Mouse (Mus musculus) adrenal gland, adult (tissue): ENCODE results near the gene Myo3b.

Source experiments
- DNase-seq, 2 experiments: peaks; one replicate each; pipeline ENCODE4 v3.0.0; 2022 to 2023; ENCODE audit warnings: low spot score in 1 of 2; ENCODE audit not compliant: inconsistent age in 2 of 2

Myo3b gene

GRCm38 (mm10) chr2:70261703-70262564 lies 223.0 kb downstream of the Myo3b start:
- DNase-seq: no peak

GRCm38 (mm10) chr2:70262565-70263082 lies 223.7 kb downstream of the Myo3b start:
- peak in 1 of 2 experiments; percentile 26 for DNase-seq

GRCm38 (mm10) chr2:70278425-70279277 lies 239.7 kb downstream of the Myo3b start:
- DNase-seq: peak; percentile 53 to 81

- no peak for DNase-seq
Measured at GRCm38 (mm10) chr2:70284109-70284508, 245.2 kb downstream of the Myo3b start.

- DNase-seq: no peak
Measured at GRCm38 (mm10) chr2:70291063-70291462, 252.1 kb downstream of the Myo3b start.

- DNase-seq: no peak
Measured at GRCm38 (mm10) chr2:70292776-70293175, 253.8 kb downstream of the Myo3b start.

GRCm38 (mm10) chr2:70302905-70303304 lies 264.0 kb downstream of the Myo3b start:
- DNase-seq: no peak

- no peak for DNase-seq
Measured at GRCm38 (mm10) chr2:70315125-70315524, 276.2 kb downstream of the Myo3b start.

GRCm38 (mm10) chr2:70315734-70316133 lies 276.8 kb downstream of the Myo3b start:
- DNase-seq: no peak

- no peak for DNase-seq
Measured at GRCm38 (mm10) chr2:70317850-70318249, 278.9 kb downstream of the Myo3b start.

- no peak for DNase-seq
Measured at GRCm38 (mm10) chr2:70318861-70319555, 280.1 kb downstream of the Myo3b start.

GRCm38 (mm10) chr2:70322767-70323166 lies 283.8 kb downstream of the Myo3b start:
- no peak for DNase-seq

GRCm38 (mm10) chr2:70327602-70328001 lies 288.7 kb downstream of the Myo3b start:
- DNase-seq: no peak

- no peak for DNase-seq
Measured at GRCm38 (mm10) chr2:70332905-70333304, 294.0 kb downstream of the Myo3b start.

GRCm38 (mm10) chr2:70333553-70333952 lies 294.6 kb downstream of the Myo3b start:
- DNase-seq: peak; percentile 13 to 87

GRCm38 (mm10) chr2:70336551-70336950 lies 297.6 kb downstream of the Myo3b start:
- DNase-seq: no peak

GRCm38 (mm10) chr2:70337208-70337611 lies 298.3 kb downstream of the Myo3b start:
- DNase-seq: peak in 1 of 2 experiments; percentile 50

GRCm38 (mm10) chr2:70337869-70338268 lies 298.9 kb downstream of the Myo3b start:
- no peak for DNase-seq

GRCm38 (mm10) chr2:70339061-70339460 lies 300.1 kb downstream of the Myo3b start:
- no peak for DNase-seq

- DNase-seq: no peak
Measured at GRCm38 (mm10) chr2:70339501-70339900, 300.6 kb downstream of the Myo3b start.

GRCm38 (mm10) chr2:70340224-70340623 lies 301.3 kb downstream of the Myo3b start:
- no peak for DNase-seq
